Mouse (Mus musculus): ENCODE results near the gene Erc1. TPM values are rescaled to one million over a fixed set of nuclear protein-coding genes. Genes with fewer than 3 reads are reported as not detected.

Erc1 gene
- total RNA-seq, 2 experiments from 2014 or later, result 25.3 to 30.1 TPM

GRCm38 (mm10) chr6:119526498-119526897 lies 321.5 kb downstream of the Erc1 start:
- no peak for DNase-seq (ENCODE audit: low spot score in 2 of 2)

- DNase-seq (ENCODE audit: low spot score in 2 of 2), result no peak
These were observed 326.0 kb downstream of the Erc1 start for GRCm38 (mm10) chr6:119521931-119522391.

GRCm38 (mm10) chr6:119521482-119521900 lies 326.5 kb downstream of the Erc1 start:
- no peak for DNase-seq (ENCODE audit: low spot score in 2 of 2)

Other genes starting within 250 kb of the Erc1 start
- 10 to 100 TPM; 23.6 to 27.1 TPM for gene Rad52, start 54.5 kb upstream of the Erc1 start, total RNA-seq (2021)
- gene Wnk1, start 190.5 kb upstream of the Erc1 start, total RNA-seq (2021), result 100 to 1,000 TPM; 158 to 191 TPM
- not detected for gene Ninj2, start 245.2 kb upstream of the Erc1 start, total RNA-seq (2021)

Data from adrenal gland, postnatal 4 days (tissue).